In genomic region chr9:57708720-57709274, GRCm38 (mm10) we compare ENCODE assay signal across 8 mouse cellular contexts. TPM values are rescaled to one million over a fixed set of nuclear protein-coding genes. Genes with fewer than 3 reads are reported as not detected.
DNase-seq lines count a peak whose midpoint lies in the region; ATAC-seq and TF ChIP-seq lines count a peak whose summit lies in the region.

No protein-coding gene starts in this region.

- no peak for TF ChIP-seq CTCF in G1E (IDR thresholded peaks at IDR 0.05; ENCODE audit: low read depth, low read length)

- 0 out of 2 replicates have a peak, but pooled peaks cover 3% of the 10 kb centered on the region for H3K9me3 ChIP-seq in G1E (replicated peaks)
- H3K9me3 ChIP-seq in liver, embryonic 15.5 days (replicated peaks) = 0 out of 2 replicates have a peak, but pooled peaks cover 5% of the 10 kb centered on the region
- H3K9me3 ChIP-seq in neural tube, embryonic 13.5 days = peaks cover 4% of the 10 kb centered on the region; the same call in 1 of the 2 replicates

- H3K4me3 ChIP-seq in G1E (ENCODE audit: low read depth, low read length) = peak overlapping the region; percentile 96
- H3K4me3 ChIP-seq in liver, embryonic 15.5 days (replicated peaks) = peak overlapping the region; percentile 82
- H3K4me3 ChIP-seq in neural tube, embryonic 13.5 days = peak overlapping the region; percentile 90

- peak overlapping the region; percentile 81 for H3K4me2 ChIP-seq in liver, embryonic 15.5 days
- H3K4me2 ChIP-seq in neural tube, embryonic 13.5 days = peak overlapping the region; percentile 79

- ATAC-seq in G1E (ENCODE audit: extremely low read depth, insufficient number of reproducible peaks, low FRiP score, poor library complexity, severe bottlenecking) = no peak
- ATAC-seq in liver, embryonic 15.5 days (ENCODE audit: insufficient read depth) = peak; percentile 79
- ATAC-seq in neural tube, embryonic 13.5 days (ENCODE audit: low read depth) = peak; percentile 81

- peaks cover 5% of the 10 kb centered on the region; the same call in 1 of the 2 replicates for H3K27me3 ChIP-seq in G1E (ENCODE audit: insufficient read depth, low read length)
- no peaks in the 10 kb centered on the region for H3K27me3 ChIP-seq in liver, embryonic 15.5 days
- H3K27me3 ChIP-seq in neural tube, embryonic 13.5 days = no peaks in the 10 kb centered on the region

- peak overlapping the region; percentile 80 for H3K27ac ChIP-seq in liver, embryonic 15.5 days (replicated peaks)
- peak overlapping the region; percentile 81 for H3K27ac ChIP-seq in neural tube, embryonic 13.5 days (replicated peaks)

- DNase-seq in 3T3-L1 (ENCODE audit: low read depth, low spot score) (peak; percentile 31), G1E (ENCODE audit: low spot score) (peak; percentile 15)
- peak; percentile 52 to 53 for DNase-seq in cerebellum, postnatal 36 days
- peak; percentile 57 to 60 for DNase-seq in frontal cortex, postnatal 36 days (ENCODE audit: low spot score in 2 of 2)
- peak; percentile 32 to 54 for DNase-seq in kidney, postnatal 25 days
- DNase-seq in gastrocnemius, adult 18-20 months (ENCODE audit: low spot score) = no peak

- WGBS in liver, embryonic 15.5 days (ENCODE audit: insufficient replicate concordance) = under 1% methylated on average over 39 of the region's 39 CpGs
- WGBS in neural tube, embryonic 13.5 days = 3% methylated on average over 37 of the region's 39 CpGs

- peaks cover 25% of the 10 kb centered on the region for H3K4me1 ChIP-seq in G1E (ENCODE audit: insufficient read depth, low read depth, low read length)
- H3K4me1 ChIP-seq in liver, embryonic 15.5 days (replicated peaks) = peaks cover 24% of the 10 kb centered on the region
- H3K4me1 ChIP-seq in neural tube, embryonic 13.5 days (replicated peaks) = peaks cover 20% of the 10 kb centered on the region

- peak overlapping the region; percentile 79 for H3K9ac ChIP-seq in liver, embryonic 15.5 days
- peak overlapping the region; percentile 87 for H3K9ac ChIP-seq in neural tube, embryonic 13.5 days

- H3K36me3 ChIP-seq in G1E (replicated peaks) = peaks cover 28% of the 10 kb centered on the region
- peaks cover 19% of the 10 kb centered on the region for H3K36me3 ChIP-seq in liver, embryonic 15.5 days (replicated peaks)
- H3K36me3 ChIP-seq in neural tube, embryonic 13.5 days = peaks cover 11% of the 10 kb centered on the region

RNA-seq across cellular contexts. Expression of gene Edc3, which starts 0.5 kb away (rescaled TPM):
- total RNA-seq in G1E (2014; fragmentation: Nextera tagmentation) (11.6 and 13.2 TPM in 2 replicates), G1E (2017) (5.7 and 5.9 TPM in 2 replicates)
- 9.5 and 9.8 TPM in 2 replicates for polyA plus RNA-seq in G1E (2012)
- polyA plus RNA-seq in liver, embryonic 15.5 days (2015; fragmentation: Nextera tagmentation; extraction: Ambion mirVana) = 13.8 and 16.2 TPM in 2 replicates
- 32.0 and 35.4 TPM in 2 replicates for polyA plus RNA-seq in neural tube, embryonic 13.5 days (2015; fragmentation: Nextera tagmentation; extraction: Ambion mirVana)
- total RNA-seq in gastrocnemius, adult 18-20 months (2021) = 1 to 10 TPM; 4.7 to 5.1 TPM

RNA-seq across cellular contexts. Expression of gene Cyp1a1, which starts 21.1 kb away (rescaled TPM):
- total RNA-seq in G1E (2014; fragmentation: Nextera tagmentation) = not detected in 2 replicates
- total RNA-seq in G1E (2017) = not detected in 2 replicates
- not detected in 2 replicates for polyA plus RNA-seq in G1E (2012)
- 0.13 and 0.16 TPM in 2 replicates for polyA plus RNA-seq in liver, embryonic 15.5 days (2015; fragmentation: Nextera tagmentation; extraction: Ambion mirVana)
- 0.15 TPM in 1 of 2 replicates, not detected in the other for polyA plus RNA-seq in neural tube, embryonic 13.5 days (2015; fragmentation: Nextera tagmentation; extraction: Ambion mirVana)
- total RNA-seq in gastrocnemius, adult 18-20 months (2021) = under 1 TPM; 0.24 to 0.37 TPM

RNA-seq across cellular contexts. Expression of gene Cyp1a2, which starts 25.3 kb away (rescaled TPM):
- not detected in 2 replicates for total RNA-seq in G1E (2014; fragmentation: Nextera tagmentation)
- not detected in 2 replicates for total RNA-seq in G1E (2017)
- polyA plus RNA-seq in G1E (2012) = not detected in 2 replicates
- 0.14 and 0.15 TPM in 2 replicates for polyA plus RNA-seq in liver, embryonic 15.5 days (2015; fragmentation: Nextera tagmentation; extraction: Ambion mirVana)
- polyA plus RNA-seq in neural tube, embryonic 13.5 days (2015; fragmentation: Nextera tagmentation; extraction: Ambion mirVana) = not detected in 2 replicates
- total RNA-seq in gastrocnemius, adult 18-20 months (2021) = not detected

RNA-seq across cellular contexts. Expression of gene Csk, which starts 55.4 kb away (rescaled TPM):
- total RNA-seq in G1E (2014; fragmentation: Nextera tagmentation) = 118 and 125 TPM in 2 replicates
- total RNA-seq in G1E (2017) = 151 and 154 TPM in 2 replicates
- polyA plus RNA-seq in G1E (2012) = 311 and 332 TPM in 2 replicates
- 15.4 and 15.9 TPM in 2 replicates for polyA plus RNA-seq in liver, embryonic 15.5 days (2015; fragmentation: Nextera tagmentation; extraction: Ambion mirVana)
- 43.7 and 43.9 TPM in 2 replicates for polyA plus RNA-seq in neural tube, embryonic 13.5 days (2015; fragmentation: Nextera tagmentation; extraction: Ambion mirVana)
- 1 to 10 TPM; 6.4 to 9.8 TPM for total RNA-seq in gastrocnemius, adult 18-20 months (2021)

RNA-seq across cellular contexts. Expression of gene Clk3, which starts 56.9 kb away (rescaled TPM):
- 95.9 and 119 TPM in 2 replicates for total RNA-seq in G1E (2014; fragmentation: Nextera tagmentation)
- total RNA-seq in G1E (2017) = 53.8 and 56.8 TPM in 2 replicates
- 33.0 and 36.9 TPM in 2 replicates for polyA plus RNA-seq in G1E (2012)
- polyA plus RNA-seq in liver, embryonic 15.5 days (2015; fragmentation: Nextera tagmentation; extraction: Ambion mirVana) = 105 and 129 TPM in 2 replicates
- 68.6 and 76.6 TPM in 2 replicates for polyA plus RNA-seq in neural tube, embryonic 13.5 days (2015; fragmentation: Nextera tagmentation; extraction: Ambion mirVana)
- 10 to 100 TPM; 36.1 to 45.2 TPM for total RNA-seq in gastrocnemius, adult 18-20 months (2021)
